Mouse (Mus musculus) CD4-positive helper T cell, adult 2 months (primary cell): Measurements from ENCODE around the gene Krtap3-2.
"Not testable (repeated sequence)": the region's sequence is repeated elsewhere in the genome, so short reads cannot be mapped to it uniquely, and the experiment has no call there.

ENCODE experiments used
- DNase-seq: peaks from one replicate; pipeline ENCODE4 v3.0.0-alpha.2; 2012; ENCODE audit warnings: low read depth, missing footprints, low spot score

Krtap3-2 gene

GRCm38 (mm10) chr11:99556753-99557152 is at the start of gene Krtap3-2:
Gene Krtap3-2, minus strand, starts transcription at chr11:99556853.
- no peak for DNase-seq

GRCm38 (mm10) chr11:99603208-99603607 is 46.6 kb upstream of the Krtap3-2 start, which contains the start of gene Gm11938:
Gene Gm11938, minus strand, starts transcription at chr11:99603308.
- not testable (repeated sequence) for DNase-seq

DNA sequence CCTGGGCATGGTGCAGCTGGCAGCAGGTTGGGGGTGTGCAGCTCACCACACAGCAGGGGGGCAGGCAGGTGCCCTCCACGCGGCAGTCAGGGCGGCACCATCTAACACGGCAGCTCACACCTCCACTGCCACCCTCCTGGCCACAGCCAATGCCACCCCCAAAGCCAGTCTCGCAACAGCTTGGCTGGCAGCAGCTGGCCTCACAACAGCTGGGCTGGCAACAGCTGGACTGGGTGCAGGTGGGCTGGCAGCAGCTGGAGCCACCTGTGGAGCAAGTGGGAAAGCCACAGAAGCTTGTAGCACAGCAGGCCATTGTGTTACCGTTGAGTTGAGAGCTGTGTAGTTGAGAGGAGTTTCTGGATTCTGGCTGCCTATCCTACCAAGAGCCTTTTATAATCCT is 41.1 kb upstream of the Krtap3-2 start, which contains the start of gene Krtap9-3:
Krtap9-3 (minus strand) TSS at position 364 of the 400 bp plus-strand sequence.
- DNase-seq, result not testable (repeated sequence)

GRCm38 (mm10) chr11:99590981-99591380 is 34.3 kb upstream of the Krtap3-2 start, which contains the start of gene Krtap1-3:
Gene Krtap1-3, minus strand, starts transcription at chr11:99591339.
- DNase-seq, result no peak

- DNase-seq, result no peak
These were observed 28.4 kb upstream of the Krtap3-2 start for GRCm38 (mm10) chr11:99585096-99585495.

- no peak for DNase-seq
These were observed 26.6 kb upstream of the Krtap3-2 start, which contains the start of gene Krtap1-4 for GRCm38 (mm10) chr11:99583245-99583704. Gene Krtap1-4, minus strand, starts transcription at chr11:99583654.

- no peak for DNase-seq
These were observed 24.9 kb upstream of the Krtap3-2 start for GRCm38 (mm10) chr11:99581564-99581963.

- no peak for DNase-seq
These were observed 24.4 kb upstream of the Krtap3-2 start for GRCm38 (mm10) chr11:99581051-99581450.

GRCm38 (mm10) chr11:99580636-99581035 is 24.0 kb upstream of the Krtap3-2 start, which contains the start of gene Krtap1-5:
Gene Krtap1-5, minus strand, starts transcription at chr11:99581016.
- DNase-seq, result no peak

DNA sequence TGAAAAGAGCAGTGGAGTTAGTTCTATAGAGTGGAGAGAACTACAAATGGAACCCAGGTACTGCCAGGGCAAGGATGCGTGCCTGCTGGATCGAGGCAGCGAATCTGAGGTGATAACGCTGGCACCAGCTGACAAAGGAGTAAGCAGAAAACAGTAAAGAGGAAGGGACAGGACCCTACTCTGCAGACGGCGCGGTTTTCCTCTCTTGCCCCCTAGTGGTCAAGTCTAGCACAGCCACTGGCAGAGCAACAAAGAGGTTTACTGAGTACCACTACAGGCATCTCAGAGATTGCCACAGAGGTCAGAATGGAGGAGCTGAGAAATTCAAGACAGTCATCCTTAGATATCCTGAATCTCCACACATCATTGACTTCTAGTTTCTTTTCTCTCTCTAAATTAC is 17.5 kb upstream of the Krtap3-2 start:
- peak; percentile 42 for DNase-seq

DNA sequence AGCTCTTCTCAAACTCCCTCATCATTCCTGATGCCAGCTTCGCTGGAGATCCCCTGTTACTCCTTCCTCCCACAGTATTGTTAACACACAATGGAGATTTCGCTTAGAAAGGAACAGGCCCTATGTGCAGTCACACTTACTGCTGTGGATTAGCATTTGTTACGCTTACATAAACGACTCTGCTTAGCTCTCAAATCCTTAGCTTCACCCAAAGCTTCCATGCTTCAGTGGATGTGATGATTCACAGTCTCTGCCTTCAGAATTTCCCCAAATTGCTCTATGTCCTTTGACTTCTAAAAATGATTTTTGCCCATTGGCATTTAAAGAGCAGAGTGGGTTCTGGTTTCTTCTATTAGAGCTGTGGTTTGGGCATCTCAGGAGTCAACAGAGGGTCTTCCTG is 16.5 kb upstream of the Krtap3-2 start:
- no peak for DNase-seq

DNA sequence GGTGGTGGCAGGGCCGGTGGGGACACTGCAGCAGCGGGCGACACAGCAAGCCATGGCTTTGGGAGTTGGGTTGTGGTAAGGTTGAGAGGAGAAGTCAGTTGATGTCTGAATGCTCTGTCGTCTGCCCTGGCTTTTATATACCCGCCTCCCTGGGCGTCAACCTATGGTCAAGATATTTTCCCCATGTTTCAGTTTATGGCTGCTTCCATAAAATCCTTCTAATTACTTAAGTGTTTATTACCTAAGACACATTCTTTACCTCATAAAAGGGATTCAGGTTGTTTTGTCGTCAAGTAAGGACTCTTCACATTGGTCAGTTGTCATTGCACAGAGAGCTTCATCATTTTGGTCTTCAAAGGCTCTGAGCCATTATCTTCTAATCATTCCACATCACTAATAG is 9.9 kb upstream of the Krtap3-2 start, which contains the start of gene Krtap3-1:
Krtap3-1 (minus strand) TSS at position 101 of the 400 bp plus-strand sequence.
- DNase-seq, result no peak

GRCm38 (mm10) chr11:99562580-99562979 is 5.9 kb upstream of the Krtap3-2 start:
- no peak for DNase-seq

GRCm38 (mm10) chr11:99559366-99559765 is 2.7 kb upstream of the Krtap3-2 start, which contains the start of gene Gm11939:
Gene Gm11939, minus strand, starts transcription at chr11:99559466.
- DNase-seq, result no peak

- DNase-seq, result no peak
These were observed 1.5 kb upstream of the Krtap3-2 start for GRCm38 (mm10) chr11:99557976-99558745.

DNA sequence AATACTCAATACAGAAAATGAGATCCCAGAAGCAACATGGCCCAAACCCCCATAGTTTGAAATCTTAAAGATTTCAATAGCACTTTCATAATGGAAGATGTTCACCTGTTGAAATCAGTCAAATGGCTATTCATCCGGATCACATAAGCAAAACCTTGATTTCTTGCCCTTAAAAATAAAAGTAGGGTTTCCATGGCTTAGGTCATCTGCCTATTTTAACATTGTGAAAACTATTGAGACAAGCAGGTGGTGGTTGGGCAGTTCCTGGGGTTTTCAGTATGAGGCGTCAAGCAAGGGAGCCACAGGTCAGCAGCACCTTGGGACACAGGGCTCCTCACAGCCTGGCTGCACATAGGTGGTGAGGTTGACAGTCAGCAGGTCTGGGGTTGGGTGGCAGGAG is 458 bp downstream of the Krtap3-2 start:
- DNase-seq, result no peak

GRCm38 (mm10) chr11:99550765-99551164 is 5.9 kb downstream of the Krtap3-2 start, which contains the start of gene Krtap3-3:
Gene Krtap3-3, minus strand, starts transcription at chr11:99550865.
- no peak for DNase-seq

- DNase-seq, result no peak
These were observed 8.8 kb downstream of the Krtap3-2 start for GRCm38 (mm10) chr11:99547892-99548291.

GRCm38 (mm10) chr11:99539721-99540120 is 16.9 kb downstream of the Krtap3-2 start:
- DNase-seq, result no peak

DNA sequence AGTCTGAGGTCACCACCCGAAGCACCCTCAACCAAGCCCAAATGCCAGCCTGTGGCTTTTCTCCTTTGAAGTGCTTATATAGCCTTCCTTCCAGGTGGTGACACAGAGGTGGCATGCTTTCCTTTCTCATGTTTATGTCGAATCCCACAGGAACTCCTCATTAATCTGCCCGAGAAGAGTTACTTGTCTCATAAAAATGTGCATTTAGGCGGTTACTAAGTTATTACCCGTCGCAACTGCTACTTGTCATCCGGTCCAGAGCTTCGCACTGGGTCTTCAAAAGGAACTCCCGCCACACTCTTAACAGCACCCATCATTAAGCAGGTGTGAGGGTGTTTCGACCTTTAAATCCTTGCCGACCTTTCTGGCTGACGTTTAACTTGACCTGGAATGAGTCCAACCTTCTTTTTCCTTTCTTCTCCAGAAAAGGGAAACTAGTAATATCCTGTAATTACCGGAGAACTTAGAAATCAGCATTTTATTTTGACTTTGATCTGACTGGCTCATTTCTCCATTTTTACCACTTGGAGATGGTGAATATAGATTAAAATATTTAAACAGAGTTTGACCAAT is 35.3 kb downstream of the Krtap3-2 start, which contains the start of gene Krt39:
Krt39 (minus strand) TSS at position 51 of the 573 bp plus-strand sequence.
- DNase-seq, result no peak

DNA sequence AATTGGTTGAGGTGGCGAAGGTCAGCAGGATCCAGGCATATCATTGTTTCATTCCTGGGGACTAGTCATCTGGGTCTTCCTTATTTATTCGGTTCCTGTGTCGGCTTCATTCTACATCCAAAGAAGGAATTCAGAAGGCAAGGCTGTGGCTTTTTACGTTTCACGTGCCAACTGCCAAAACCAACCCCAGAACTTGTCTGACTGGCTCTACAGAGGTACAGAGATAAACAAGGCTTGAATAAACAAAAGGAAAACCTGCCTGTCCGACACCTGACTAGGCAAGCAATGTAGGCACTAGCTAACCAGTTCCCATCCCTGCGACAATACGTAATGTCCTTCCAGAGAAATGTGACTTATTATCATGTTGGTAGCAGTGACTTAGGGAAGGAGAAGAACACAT is 42.6 kb downstream of the Krtap3-2 start:
- DNase-seq, result no peak
